Mouse (Mus musculus): Measurements from ENCODE around the gene Smarcc2.

Gene Smarcc2

DNA sequence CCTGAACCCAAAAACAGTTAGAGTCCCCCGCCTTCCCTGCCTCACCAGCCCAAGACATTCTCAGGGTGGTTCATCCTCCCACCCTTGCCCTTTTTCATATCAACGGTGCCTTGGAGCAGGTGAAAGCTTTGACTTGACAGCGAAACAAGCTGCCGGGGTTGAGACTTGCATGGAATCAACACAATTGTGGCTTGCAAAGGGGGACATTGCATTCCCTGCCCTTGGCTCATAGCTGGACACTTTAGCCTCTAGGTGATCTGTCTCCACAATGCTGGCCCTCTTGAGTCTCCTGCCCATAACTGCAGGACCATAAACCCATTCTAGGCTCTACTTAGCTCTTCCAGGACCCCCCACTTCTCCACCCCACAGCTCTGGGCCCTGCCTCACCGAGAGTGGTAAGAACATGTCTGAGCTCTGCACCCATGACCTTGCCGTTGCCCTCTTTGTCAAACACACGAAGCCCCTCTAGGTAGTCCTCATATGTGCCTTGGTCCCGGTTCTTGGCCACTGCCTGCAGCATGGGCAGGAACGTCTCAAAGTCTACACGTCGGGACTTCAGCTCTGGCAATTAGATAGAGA is 35.7 kb downstream of the Smarcc2 start:
- no peak for DNase-seq

DNA sequence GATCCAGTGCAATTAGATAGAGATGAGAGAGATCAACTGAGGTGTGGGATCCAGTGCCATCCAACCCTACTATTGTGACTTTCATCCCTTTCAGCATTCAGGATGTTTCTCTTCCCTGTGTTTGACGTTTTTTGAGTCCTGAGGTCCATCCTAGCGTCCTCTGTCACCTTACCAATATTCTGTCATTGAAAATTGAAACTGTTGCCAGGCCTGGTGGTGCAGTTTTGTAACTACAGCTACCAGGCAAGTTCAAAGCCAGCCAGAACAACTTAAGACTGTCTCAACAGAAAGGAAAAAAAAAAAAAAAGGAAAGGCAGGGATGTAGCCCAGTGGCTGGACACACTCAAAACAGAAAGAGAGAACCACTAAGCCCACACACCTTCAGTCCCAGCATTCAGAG is 36.2 kb downstream of the Smarcc2 start:
- DNase-seq, result no peak

GRCm38 (mm10) chr10:128495903-128496302 is 36.9 kb downstream of the Smarcc2 start:
- DNase-seq, result no peak

- no peak for DNase-seq
Observed at GRCm38 (mm10) chr10:128496509-128497077, 37.5 kb downstream of the Smarcc2 start.

DNA sequence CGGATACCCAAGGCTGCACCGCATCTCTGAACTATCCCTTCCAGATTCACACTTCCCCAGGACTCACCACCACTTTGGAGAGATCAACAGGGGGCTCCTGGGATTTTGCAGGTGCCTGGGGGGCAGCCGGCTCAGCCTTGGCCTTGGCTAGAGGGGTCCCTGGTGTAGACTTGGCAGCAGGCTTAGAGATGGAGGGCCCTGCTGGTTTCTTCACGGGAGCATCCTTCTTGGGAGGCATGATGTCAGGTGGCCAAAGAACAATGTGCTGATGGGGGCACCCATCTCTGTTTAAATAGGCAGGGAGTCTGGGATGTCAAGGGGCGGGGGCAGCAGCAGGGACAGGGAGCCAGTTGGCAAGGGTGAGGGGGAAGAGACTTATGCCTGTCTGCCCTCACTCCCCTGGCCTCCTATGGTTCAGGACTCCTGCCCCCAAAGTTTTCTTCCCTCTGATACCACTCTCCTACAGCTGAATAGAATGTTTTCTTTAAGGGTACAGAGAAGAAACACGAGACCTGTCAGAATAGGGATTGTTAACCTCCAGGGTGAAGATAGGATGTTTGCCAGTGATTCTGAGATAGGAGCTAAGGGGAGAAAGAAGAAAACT is 38.2 kb downstream of the Smarcc2 start:
- DNase-seq, result no peak

GRCm38 (mm10) chr10:128498590-128498989 is 39.5 kb downstream of the Smarcc2 start, which contains the start of gene Myl6b:
Gene Myl6b (minus strand): TSS chr10:128498685.
- peak; percentile 94 for DNase-seq

- peak; percentile 77 for DNase-seq
Observed at GRCm38 (mm10) chr10:128499116-128499671, 40.1 kb downstream of the Smarcc2 start.

GRCm38 (mm10) chr10:128502341-128502740 is 43.3 kb downstream of the Smarcc2 start:
- DNase-seq, result no peak

DNA sequence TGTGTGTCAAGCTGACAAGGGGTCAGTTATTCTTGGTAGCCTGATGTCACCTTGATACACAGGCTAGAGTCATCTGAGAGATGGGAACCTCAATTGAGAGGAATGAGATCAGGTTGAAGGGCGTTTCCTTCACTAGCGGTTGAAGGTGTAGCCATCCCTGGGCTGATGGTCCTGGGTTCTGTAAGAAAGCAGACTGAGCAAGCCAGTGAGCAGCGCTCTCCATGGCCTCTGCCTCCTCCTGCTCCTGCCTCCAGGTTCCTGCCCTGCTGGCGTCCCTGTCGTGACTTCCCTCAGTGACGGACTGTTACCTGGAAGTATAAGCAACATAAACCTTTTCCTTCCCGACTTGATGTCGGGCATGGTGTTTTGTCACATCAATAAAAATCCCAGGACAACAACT is 44.5 kb downstream of the Smarcc2 start:
- no peak for DNase-seq

DNA sequence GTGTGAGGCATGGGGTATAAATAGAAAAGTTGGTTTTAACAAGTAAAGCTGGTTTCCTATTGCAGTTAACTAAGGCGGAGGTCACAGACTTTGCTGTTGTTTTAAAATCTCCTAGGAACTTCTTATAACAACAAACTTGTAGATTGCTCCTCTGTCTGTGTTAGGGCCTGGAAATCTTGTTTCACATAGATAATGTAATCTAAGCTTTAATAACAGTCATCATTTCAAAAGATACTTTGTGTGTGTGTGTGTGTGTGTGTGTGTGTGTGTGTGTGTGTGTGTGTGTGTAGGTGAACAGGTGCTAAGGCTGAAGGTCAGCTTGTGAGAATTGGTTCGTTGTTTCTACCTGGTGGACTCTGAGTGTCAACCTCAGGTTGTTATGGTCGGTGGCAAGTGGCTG is 45.0 kb downstream of the Smarcc2 start:
- no peak for DNase-seq

- DNase-seq, result no peak
Observed at GRCm38 (mm10) chr10:128504641-128505370, 45.8 kb downstream of the Smarcc2 start.

DNA sequence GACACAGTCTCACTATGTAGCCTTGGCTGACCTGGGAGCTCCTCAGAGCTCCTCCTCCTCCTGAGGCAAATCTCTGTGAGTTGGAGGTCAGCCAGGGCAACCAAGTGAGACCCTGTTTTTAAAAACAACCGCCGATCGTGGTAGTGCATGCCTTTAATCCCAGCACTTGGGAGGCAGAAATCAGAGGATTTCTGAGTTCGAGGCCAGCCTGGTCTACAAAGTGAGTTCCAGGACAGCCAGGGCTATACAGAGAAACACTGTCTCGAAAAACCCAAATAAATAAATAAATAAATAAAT is 46.3 kb downstream of the Smarcc2 start:
- DNase-seq, result peak; percentile 34

- DNase-seq, result no peak
Observed at GRCm38 (mm10) chr10:128505974-128506373, 46.9 kb downstream of the Smarcc2 start.

DNA sequence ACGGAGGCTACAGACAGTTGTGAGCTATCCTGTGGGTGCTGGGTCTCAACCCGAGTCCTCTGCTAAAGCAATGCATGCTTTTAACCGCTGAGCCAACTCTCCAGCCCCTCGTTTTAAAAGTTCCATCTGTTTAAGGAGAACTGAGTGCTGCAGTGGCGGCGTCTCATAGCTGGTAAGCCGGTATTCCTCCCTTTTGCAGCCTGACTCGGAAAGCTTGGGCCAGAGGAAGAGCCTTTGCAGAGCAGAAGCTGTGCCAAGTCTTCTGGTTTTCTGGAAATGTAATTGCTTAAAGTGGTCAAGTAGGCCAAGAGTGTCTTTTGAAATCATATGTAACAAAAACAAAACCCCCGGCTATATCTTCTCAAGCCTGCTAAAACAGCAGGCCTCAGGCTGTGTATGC is 49.2 kb downstream of the Smarcc2 start:
- no peak for DNase-seq

DNA sequence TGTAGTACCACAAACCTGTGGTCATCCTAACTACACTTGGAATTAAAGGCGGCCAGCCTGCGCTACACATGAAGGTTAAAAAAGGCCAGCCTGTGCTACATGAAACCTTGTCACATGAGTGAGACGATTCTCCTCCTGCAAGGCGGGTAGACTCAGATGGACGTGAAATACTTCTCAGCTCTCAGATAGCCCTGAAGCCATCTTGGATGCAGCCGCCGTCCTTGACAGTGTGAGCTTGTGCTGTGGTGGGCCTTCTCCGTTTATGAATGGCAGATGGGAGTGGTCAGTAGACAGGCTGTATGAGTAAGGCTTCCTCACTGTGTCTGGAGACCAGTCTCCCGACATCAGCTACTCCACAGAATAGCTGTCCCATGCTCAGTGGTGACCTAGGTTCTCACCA is 50.2 kb downstream of the Smarcc2 start:
- no peak for DNase-seq

DNA sequence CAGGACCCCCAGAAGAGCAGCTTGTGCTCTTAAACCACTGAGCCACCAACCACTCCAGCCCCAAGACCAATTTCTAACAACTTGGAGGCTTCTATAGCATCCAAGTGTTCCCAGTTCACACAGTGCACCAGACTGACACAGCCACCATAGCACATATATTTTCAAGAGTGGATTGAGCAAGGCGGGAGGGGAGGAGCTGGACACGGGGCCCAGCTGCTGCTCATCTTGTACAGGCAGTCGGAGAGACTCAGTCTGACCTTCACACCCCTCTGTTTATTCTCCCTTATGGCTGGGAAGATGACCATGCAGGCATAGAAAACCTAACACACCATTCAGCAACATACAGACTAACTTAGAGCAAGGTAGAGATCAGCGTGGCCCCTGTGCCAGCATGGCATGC is 50.8 kb downstream of the Smarcc2 start:
- no peak for DNase-seq

GRCm38 (mm10) chr10:128510301-128510700 is 51.3 kb downstream of the Smarcc2 start:
- no peak for DNase-seq

DNA sequence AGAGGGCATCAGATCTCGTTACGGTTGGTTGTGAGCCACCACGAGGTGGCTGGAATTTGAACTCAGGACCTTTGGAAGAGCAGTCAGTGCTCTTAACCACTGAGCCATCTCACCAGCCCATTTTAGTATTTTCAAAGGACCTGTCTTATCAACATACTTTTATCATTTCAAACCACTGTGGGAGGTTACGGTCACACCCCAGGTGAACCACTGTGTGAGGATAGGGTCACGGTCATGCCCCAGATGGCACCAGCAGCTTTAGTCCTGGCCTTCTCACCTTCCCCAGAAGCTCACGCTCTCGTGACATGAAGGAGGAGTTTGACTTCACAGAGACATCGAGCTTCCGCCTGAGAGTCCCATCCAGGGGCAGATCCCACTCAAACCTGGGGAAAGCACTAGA is 52.1 kb downstream of the Smarcc2 start:
- DNase-seq, result no peak

GRCm38 (mm10) chr10:128511761-128512160 is 52.7 kb downstream of the Smarcc2 start:
- DNase-seq, result no peak

- no peak for DNase-seq
Observed at GRCm38 (mm10) chr10:128515044-128515443, 56.0 kb downstream of the Smarcc2 start.

- no peak for DNase-seq
Observed at GRCm38 (mm10) chr10:128516029-128516428, 57.0 kb downstream of the Smarcc2 start.

DNA sequence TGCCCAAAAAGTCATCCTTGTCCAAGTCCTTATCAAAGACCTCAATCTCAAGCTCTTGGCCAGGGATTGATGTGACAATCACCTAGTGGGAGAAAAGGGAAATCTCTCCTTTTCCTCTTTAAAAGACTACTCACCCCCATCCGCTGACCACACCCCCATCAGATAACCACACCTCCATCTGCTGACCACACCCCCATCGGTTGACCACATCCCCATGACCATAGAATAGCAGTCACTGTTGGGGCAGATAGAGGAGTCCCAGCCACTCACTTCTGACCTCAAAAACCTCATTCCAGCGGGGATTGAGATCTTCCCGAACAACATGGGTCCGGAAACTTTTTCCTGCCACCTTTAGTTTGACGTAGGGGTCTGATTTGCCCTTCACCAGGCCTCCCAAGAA is 57.6 kb downstream of the Smarcc2 start:
- DNase-seq, result no peak

GRCm38 (mm10) chr10:128518833-128519232 is 59.8 kb downstream of the Smarcc2 start:
- DNase-seq, result peak; percentile 65

GRCm38 (mm10) chr10:128520591-128520990 is 61.5 kb downstream of the Smarcc2 start:
- no peak for DNase-seq
